Mouse (Mus musculus): Measurements from ENCODE around the gene Syn3. TPM values are rescaled to one million over a fixed set of nuclear protein-coding genes. Genes with fewer than 3 reads are reported as not detected.

Gene Syn3
- polyA plus RNA-seq, 1 experiment from 2014 or later: 17.1 TPM

- 92% methylated on average over 5 of the region's 5 CpGs for WGBS
- H3K4me2 ChIP-seq (replicated peaks): no peak overlapping the region
- no peak for ATAC-seq (replicated peaks)
Observed at GRCm38 (mm10) chr10:86275585-86275984, 223.1 kb downstream of the Syn3 start.

GRCm38 (mm10) chr10:86273410-86274191 lies 225.1 kb downstream of the Syn3 start:
- H3K27me3 ChIP-seq: no peaks in the 10 kb centered on the region
- no peak for ATAC-seq (replicated peaks)
- H3K36me3 ChIP-seq: no peaks in the 10 kb centered on the region
- H3K4me1 ChIP-seq: no peaks in the 10 kb centered on the region
- H3K27ac ChIP-seq (replicated peaks): no peak overlapping the region
- H3K4me3 ChIP-seq: no peak overlapping the region
- no peak overlapping the region for H3K9ac ChIP-seq (replicated peaks)
- H3K4me2 ChIP-seq (replicated peaks): no peak overlapping the region
- H3K9me3 ChIP-seq: no peaks in the 10 kb centered on the region
- WGBS: 80% methylated on average over 19 of the region's 19 CpGs

More at GRCm38 (mm10) chr10:86275585-86275984, 223.1 kb downstream of the Syn3 start:
- Histone ChIP-seq H3K27ac (replicated peaks) (no peak overlapping the region), H3K4me3 (no peak overlapping the region), H3K9me3 (no peaks in the 10 kb centered on the region), H3K9ac (replicated peaks) (no peak overlapping the region), H3K36me3 (no peaks in the 10 kb centered on the region), H3K4me1 (no peaks in the 10 kb centered on the region), H3K27me3 (no peaks in the 10 kb centered on the region)

GRCm38 (mm10) chr10:86272826-86273225 lies 225.9 kb downstream of the Syn3 start:
- H3K36me3 ChIP-seq: no peaks in the 10 kb centered on the region
- no peaks in the 10 kb centered on the region for H3K4me1 ChIP-seq
- 90% methylated on average over 3 of the region's 3 CpGs for WGBS
- no peak overlapping the region for H3K4me3 ChIP-seq
- H3K9ac ChIP-seq (replicated peaks): no peak overlapping the region
- H3K27me3 ChIP-seq: no peaks in the 10 kb centered on the region
- H3K4me2 ChIP-seq (replicated peaks): no peak overlapping the region
- H3K9me3 ChIP-seq: no peaks in the 10 kb centered on the region
- no peak for ATAC-seq (replicated peaks)
- no peak overlapping the region for H3K27ac ChIP-seq (replicated peaks)

- no peaks in the 10 kb centered on the region for H3K27me3 ChIP-seq
- no peaks in the 10 kb centered on the region for H3K36me3 ChIP-seq
- H3K4me2 ChIP-seq (replicated peaks): no peak overlapping the region
- no peak for ATAC-seq (replicated peaks)
- no peak overlapping the region for H3K4me3 ChIP-seq
- no peaks in the 10 kb centered on the region for H3K9me3 ChIP-seq
- no peak overlapping the region for H3K27ac ChIP-seq (replicated peaks)
- no peak overlapping the region for H3K9ac ChIP-seq (replicated peaks)
- H3K4me1 ChIP-seq: no peaks in the 10 kb centered on the region
- 81% methylated on average over 3 of the region's 3 CpGs for WGBS
Observed at GRCm38 (mm10) chr10:86270254-86270653, 228.4 kb downstream of the Syn3 start.

GRCm38 (mm10) chr10:86264618-86265017 lies 234.1 kb downstream of the Syn3 start:
- H3K4me2 ChIP-seq (replicated peaks): no peak overlapping the region
- H3K27ac ChIP-seq (replicated peaks): no peak overlapping the region
- H3K4me1 ChIP-seq: no peaks in the 10 kb centered on the region
- no peak overlapping the region for H3K4me3 ChIP-seq
- H3K9ac ChIP-seq (replicated peaks): no peak overlapping the region
- 88% methylated on average over 9 of the region's 9 CpGs for WGBS
- H3K9me3 ChIP-seq: no peaks in the 10 kb centered on the region
- H3K27me3 ChIP-seq: no peaks in the 10 kb centered on the region
- ATAC-seq (replicated peaks): no peak
- H3K36me3 ChIP-seq: no peaks in the 10 kb centered on the region

GRCm38 (mm10) chr10:86261725-86262124 lies 237.0 kb downstream of the Syn3 start:
- no peak overlapping the region for H3K27ac ChIP-seq (replicated peaks)
- no peaks in the 10 kb centered on the region for H3K27me3 ChIP-seq
- ATAC-seq (replicated peaks): no peak
- H3K9ac ChIP-seq (replicated peaks): no peak overlapping the region
- 81% methylated on average over 2 of the region's 2 CpGs for WGBS
- no peak overlapping the region for H3K4me2 ChIP-seq (replicated peaks)
- no peaks in the 10 kb centered on the region for H3K9me3 ChIP-seq
- no peaks in the 10 kb centered on the region for H3K4me1 ChIP-seq
- no peak overlapping the region for H3K4me3 ChIP-seq
- H3K36me3 ChIP-seq: no peaks in the 10 kb centered on the region

- H3K9ac ChIP-seq (replicated peaks): no peak overlapping the region
- no peaks in the 10 kb centered on the region for H3K36me3 ChIP-seq
- no peak overlapping the region for H3K4me2 ChIP-seq (replicated peaks)
- H3K27me3 ChIP-seq: no peaks in the 10 kb centered on the region
- no peak for ATAC-seq (replicated peaks)
- H3K27ac ChIP-seq (replicated peaks): no peak overlapping the region
- 72% methylated on average over 3 of the region's 3 CpGs for WGBS
- H3K4me3 ChIP-seq: no peak overlapping the region
- H3K9me3 ChIP-seq: no peaks in the 10 kb centered on the region
- H3K4me1 ChIP-seq: 0 out of 2 replicates have a peak, but pooled peaks cover 6% of the 10 kb centered on the region
Observed at GRCm38 (mm10) chr10:86258992-86259391, 239.7 kb downstream of the Syn3 start.

- Histone ChIP-seq H3K9me3 (no peaks in the 10 kb centered on the region), H3K4me1 (0 out of 2 replicates have a peak, but pooled peaks cover 6% of the 10 kb centered on the region), H3K36me3 (no peaks in the 10 kb centered on the region), H3K27me3 (no peaks in the 10 kb centered on the region), H3K4me3 (no peak overlapping the region), H3K4me2 (replicated peaks) (no peak overlapping the region), H3K9ac (replicated peaks) (no peak overlapping the region), H3K27ac (replicated peaks) (no peak overlapping the region)
- ATAC-seq (replicated peaks): no peak
- WGBS: 75% methylated on average over 4 of the region's 4 CpGs
Observed at GRCm38 (mm10) chr10:86258046-86258445, 240.7 kb downstream of the Syn3 start.

GRCm38 (mm10) chr10:86257045-86257444 lies 241.7 kb downstream of the Syn3 start:
- H3K27me3 ChIP-seq: no peaks in the 10 kb centered on the region
- ATAC-seq (replicated peaks): no peak
- WGBS: 83% methylated on average over 3 of the region's 3 CpGs

GRCm38 (mm10) chr10:86256221-86256620 lies 242.5 kb downstream of the Syn3 start:
- no peak overlapping the region for H3K27ac ChIP-seq (replicated peaks)
- H3K4me1 ChIP-seq: 0 out of 2 replicates have a peak, but pooled peaks cover 6% of the 10 kb centered on the region
- H3K9ac ChIP-seq (replicated peaks): no peak overlapping the region
- 54% methylated on average over 4 of the region's 4 CpGs for WGBS
- H3K9me3 ChIP-seq: no peaks in the 10 kb centered on the region
- no peak overlapping the region for H3K4me2 ChIP-seq (replicated peaks)
- no peaks in the 10 kb centered on the region for H3K36me3 ChIP-seq
- H3K27me3 ChIP-seq: no peaks in the 10 kb centered on the region
- no peak overlapping the region for H3K4me3 ChIP-seq
- ATAC-seq (replicated peaks): peak; percentile 81

More at GRCm38 (mm10) chr10:86257045-86257444, 241.7 kb downstream of the Syn3 start:
- H3K4me1 ChIP-seq: 0 out of 2 replicates have a peak, but pooled peaks cover 6% of the 10 kb centered on the region
- H3K9ac ChIP-seq (replicated peaks): no peak overlapping the region
- H3K4me2 ChIP-seq (replicated peaks): no peak overlapping the region
- no peaks in the 10 kb centered on the region for H3K9me3 ChIP-seq
- H3K4me3 ChIP-seq: no peak overlapping the region
- no peak overlapping the region for H3K27ac ChIP-seq (replicated peaks)
- no peaks in the 10 kb centered on the region for H3K36me3 ChIP-seq

- Histone ChIP-seq H3K4me1 (no peaks in the 10 kb centered on the region), H3K36me3 (no peaks in the 10 kb centered on the region), H3K27ac (replicated peaks) (no peak overlapping the region), H3K9me3 (no peaks in the 10 kb centered on the region), H3K9ac (replicated peaks) (no peak overlapping the region), H3K4me2 (replicated peaks) (no peak overlapping the region), H3K4me3 (no peak overlapping the region), H3K27me3 (no peaks in the 10 kb centered on the region)
- WGBS: 58% methylated on average over 7 of the region's 7 CpGs
- ATAC-seq (replicated peaks): no peak
Observed at GRCm38 (mm10) chr10:86250149-86250922, 248.4 kb downstream of the Syn3 start.

- ATAC-seq (replicated peaks): no peak
- Histone ChIP-seq H3K4me2 (replicated peaks) (no peak overlapping the region), H3K4me1 (no peaks in the 10 kb centered on the region), H3K9me3 (no peaks in the 10 kb centered on the region), H3K27me3 (no peaks in the 10 kb centered on the region), H3K4me3 (no peak overlapping the region), H3K36me3 (no peaks in the 10 kb centered on the region), H3K9ac (replicated peaks) (no peak overlapping the region), H3K27ac (replicated peaks) (no peak overlapping the region)
- WGBS: 59% methylated on average over 1 of the region's 1 CpGs
Observed at GRCm38 (mm10) chr10:86249283-86249682, 249.4 kb downstream of the Syn3 start.

Measured in forebrain, embryonic 15.5 days (tissue).